Mouse (Mus musculus): ENCODE measurements around the gene Epo. TPM values are rescaled to one million over a fixed set of nuclear protein-coding genes. Genes with fewer than 3 reads are reported as not detected.

Epo gene
- total RNA-seq, 1 experiment from 2014 or later: not detected

GRCm38 (mm10) chr5:137539291-137539801 is 6.3 kb upstream of the Epo start:
- peak; percentile 59 for DNase-seq

DNA sequence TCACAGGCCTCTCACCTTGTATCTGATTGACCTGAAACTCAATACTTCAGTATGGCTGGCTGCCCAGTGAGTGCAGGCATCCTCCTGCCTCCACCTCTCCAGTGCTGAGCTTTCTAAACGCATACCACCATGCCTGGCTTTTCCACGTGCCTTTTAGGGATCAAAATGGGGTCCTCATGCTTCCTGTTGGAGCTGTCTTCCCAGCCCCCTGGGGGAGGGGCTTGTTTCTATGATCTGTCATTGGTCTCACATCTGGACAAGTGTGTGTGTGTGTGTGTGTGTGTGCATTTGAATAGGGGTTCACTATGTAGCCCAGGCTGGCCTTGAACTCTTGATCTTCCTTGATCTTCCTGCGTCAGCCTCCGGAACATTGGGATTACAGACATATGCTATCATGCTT is 4.4 kb upstream of the Epo start:
- no peak for DNase-seq

- DNase-seq: no peak
These were observed 2.3 kb upstream of the Epo start for GRCm38 (mm10) chr5:137535318-137535717.

DNA sequence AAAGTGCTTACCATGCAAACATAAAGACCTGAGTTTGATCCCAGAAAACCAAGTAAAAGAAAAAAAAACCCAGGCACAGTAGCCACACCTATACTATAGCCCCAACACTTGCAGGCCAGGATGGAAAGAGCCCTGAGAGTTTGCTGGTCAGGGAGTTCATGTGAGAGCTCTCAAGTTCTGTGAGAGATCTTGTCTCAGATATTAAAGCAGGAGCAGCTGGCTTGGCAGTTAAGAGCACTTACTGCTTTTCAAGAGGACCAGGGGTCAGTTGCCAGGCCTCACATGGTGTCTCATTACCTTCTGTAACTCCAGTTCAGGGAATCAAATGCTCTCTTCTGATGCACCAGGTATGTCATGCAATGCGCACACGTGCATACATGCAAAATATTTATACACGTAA is 1.7 kb upstream of the Epo start:
- no peak for DNase-seq

GRCm38 (mm10) chr5:137532808-137533116 is 280 bp downstream of the Epo start:
- DNase-seq: no peak

DNA sequence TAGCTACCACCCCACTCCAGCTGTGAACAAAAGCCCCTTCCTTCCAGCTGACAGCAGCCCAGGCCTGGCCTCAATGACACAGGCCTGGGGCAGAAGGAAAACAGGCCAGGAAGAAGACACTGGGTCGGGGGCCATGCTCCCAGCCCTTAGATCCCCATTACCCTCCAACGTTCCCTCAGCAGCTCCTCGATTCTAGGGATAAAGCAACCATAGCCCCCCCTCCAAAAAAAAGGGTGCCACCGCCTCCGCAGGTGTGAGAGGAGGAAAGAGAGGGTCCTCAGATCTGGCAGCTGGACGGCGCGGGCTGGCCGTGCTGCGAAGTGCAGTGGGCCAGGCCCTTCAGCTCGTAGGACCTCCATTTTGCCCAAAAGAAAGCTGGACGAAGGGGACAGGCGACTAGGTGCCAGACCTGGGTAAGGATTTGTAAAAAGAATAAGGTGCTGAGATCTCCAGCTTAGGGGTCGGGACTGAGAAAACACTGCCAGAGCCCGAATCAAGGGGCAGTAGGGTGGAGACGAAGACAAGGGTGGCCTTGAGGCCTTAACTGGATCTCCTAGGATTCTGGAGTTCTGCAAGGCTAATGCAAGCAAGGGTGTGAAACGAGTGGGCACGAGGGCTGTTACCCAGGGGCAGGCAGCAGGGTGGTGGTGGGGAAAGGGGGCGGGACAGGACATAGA is 773 bp downstream of the Epo start:
- DNase-seq: peak; percentile 51

DNA sequence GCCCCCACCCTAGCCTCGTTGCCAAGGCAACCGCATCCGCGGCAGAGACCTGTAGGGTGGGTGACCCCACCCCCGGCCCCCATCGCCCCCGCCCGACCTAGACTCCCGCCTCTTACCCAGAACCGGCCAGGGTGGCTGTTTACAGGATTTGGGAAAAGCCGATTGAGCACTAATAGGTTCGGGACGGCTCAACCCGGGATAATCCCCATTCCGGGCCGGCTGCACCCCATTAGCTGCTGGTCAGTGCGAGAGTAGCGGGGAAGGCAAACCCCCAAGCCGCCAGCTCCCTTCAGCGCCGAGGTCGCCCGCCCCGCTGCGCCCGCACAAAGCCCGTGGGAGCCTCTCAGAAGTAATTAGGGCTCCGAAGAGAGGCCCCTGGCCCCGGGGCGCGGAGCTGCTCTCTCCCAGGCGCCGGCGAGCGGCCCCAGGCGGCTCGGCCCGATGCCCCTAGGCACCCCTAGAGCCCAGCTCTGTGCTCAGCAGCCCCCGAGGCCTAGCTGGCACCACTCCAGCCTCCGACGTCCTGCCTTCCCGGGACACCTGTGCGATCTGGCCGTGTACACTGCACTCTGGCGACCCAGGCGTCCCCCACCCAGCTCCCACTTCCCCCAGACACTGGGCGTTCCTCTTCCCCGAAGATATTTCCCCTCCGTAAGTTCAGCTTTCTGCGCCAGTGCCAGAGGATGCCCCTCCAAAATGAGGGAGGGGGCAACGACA is 1.5 kb downstream of the Epo start:
- peak; percentile 82 for DNase-seq

GRCm38 (mm10) chr5:137530588-137531413 is 2.2 kb downstream of the Epo start:
- peak; percentile 82 for DNase-seq

DNA sequence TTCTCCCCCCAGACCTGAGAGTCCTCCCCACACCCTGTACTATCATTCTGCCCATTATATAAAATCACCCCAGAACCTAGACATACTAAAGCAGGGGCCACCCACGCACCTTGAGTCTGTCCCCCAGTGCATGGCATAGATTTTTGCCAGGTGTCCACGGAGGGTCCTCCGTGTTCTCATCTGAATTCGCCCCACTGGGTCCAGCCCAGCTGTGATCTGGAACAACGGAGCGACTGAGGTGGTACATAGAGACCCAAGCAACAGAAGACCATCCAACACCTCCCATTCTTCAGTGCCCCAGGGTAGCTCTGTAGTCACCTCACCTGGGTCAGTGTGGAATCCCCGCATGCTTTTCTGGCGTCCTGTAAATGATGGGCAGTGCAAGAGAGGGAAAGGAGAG is 3.0 kb downstream of the Epo start:
- no peak for DNase-seq

DNA sequence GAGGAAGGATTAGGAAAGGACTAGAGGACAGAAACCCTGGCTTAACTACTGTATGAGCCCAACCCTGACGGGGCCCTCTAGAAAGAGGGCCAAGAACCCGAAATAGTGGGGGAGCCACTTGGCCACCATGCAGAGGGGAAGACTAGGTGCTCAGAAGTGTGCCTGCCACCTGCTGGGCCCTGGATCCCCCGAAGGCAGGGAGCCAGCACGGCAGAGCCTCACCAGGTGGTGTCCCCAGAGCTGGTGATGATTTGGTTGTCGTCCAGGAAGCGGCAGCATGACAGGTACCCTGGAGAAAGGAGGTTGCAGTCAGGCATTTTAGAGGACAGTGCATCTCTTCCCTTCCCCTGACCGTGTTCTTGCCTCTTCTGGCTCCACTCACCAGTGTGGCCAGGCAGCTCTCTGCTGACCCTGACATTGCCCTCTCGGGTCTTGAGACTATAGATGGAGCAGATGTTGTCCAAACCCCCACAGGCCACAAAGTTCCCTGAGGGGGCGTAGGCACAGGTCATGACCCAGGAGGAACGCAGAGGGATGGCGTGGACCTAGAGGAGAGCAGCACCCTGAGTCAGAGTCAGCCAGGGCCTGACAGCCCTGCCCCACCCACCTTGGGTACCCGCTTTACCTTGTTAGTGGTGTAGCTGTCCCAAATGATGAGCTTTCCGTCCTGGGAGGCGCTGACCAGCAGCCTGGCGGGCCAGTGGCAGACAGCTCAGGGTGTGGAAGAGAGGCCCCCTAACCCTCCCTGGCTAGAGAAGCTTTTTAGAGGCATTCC is 3.6 kb downstream of the Epo start:
- DNase-seq: no peak

DNA sequence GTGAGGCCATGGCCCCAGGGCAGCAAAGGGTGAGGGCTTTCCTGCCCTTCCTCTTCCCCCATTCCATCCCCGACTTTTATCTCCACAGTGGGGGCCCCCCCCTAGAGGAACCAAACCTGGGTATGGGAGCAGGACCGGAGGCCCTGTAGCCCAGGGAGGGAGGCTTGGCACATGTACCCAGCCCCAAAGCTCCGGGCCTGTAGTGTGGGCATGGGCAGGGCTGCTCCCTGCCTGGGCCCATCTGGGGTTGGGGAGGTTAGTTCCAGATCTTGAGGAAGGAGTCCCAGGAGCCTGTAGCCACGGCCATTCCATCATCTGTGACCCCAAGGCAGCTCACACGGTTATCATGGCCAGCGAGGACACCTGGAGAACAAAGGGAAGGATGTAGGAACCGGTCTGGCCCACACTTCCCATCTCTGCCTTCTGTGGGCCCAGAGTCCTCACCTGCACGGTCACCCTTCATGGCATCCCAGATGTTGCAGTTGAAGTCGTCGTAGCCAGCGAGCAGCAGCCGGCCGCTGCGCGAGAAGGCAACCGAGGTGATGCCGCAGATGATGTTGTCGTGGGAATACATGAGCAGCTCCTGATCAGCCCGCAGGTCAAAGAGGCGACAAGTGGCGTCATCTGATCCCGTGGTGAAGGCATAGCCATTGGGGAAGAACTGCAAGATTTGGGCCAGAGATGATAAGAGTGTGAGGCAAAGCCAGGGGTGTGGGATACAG is 4.6 kb downstream of the Epo start:
- no peak for DNase-seq

- no peak for DNase-seq
These were observed 5.6 kb downstream of the Epo start for GRCm38 (mm10) chr5:137527413-137527812.

DNA sequence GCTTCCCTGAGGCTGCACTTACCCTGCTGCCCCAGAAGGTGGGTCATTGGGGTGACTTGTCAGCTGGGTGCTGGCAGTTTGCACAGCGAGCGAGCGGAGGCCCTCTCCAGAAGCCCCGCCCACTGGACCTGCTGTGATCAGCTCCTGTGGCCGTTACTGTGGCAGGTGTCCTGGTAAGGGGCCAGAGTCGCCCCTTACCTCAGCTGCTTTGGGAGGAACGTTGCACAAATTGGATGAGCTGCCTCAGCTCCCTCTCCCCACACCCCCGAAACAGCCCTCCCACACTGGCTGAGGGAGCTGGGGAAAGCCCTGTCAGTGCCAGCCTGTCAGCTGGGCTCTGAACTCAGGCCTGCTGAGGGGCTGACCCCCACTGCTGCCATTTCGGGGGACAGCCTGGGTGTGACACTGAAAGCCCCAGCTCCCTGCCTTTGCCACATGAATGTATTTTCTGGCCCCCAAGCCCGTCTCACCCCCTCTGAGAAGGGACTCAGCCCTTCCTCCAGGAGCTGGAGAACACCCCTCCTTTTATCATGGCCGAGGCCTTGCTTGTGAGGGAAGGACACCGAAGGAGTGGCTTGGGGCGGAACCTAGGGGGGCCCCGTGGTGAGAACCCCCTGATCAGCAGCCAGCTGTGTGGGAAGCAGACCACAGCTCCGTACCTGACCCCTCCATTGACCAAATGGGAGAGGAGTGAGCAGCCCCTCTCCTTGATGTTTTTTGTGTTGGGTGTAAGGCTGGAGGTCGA is 6.7 kb downstream of the Epo start:
- DNase-seq: peak; percentile 79

DNA sequence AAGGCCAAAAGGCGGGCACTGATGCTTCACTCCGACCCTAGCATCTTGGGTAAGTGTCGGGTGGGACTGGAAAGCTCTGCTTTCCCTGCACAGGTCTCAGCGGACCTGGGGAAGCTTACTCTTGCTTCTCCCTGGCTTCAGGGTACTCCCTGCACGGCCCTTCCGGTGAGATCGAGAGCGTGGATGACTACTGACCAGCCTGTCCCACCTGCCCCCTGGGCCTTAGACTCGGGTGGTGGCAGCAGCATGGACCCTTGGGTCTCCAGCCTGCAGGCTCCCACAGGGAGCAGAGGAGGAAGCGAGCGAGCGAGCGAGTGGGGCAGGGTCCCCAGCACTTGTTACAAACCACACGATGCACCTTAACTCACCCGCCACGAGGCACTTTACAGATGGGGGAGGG is 7.5 kb downstream of the Epo start:
- DNase-seq: no peak

DNA sequence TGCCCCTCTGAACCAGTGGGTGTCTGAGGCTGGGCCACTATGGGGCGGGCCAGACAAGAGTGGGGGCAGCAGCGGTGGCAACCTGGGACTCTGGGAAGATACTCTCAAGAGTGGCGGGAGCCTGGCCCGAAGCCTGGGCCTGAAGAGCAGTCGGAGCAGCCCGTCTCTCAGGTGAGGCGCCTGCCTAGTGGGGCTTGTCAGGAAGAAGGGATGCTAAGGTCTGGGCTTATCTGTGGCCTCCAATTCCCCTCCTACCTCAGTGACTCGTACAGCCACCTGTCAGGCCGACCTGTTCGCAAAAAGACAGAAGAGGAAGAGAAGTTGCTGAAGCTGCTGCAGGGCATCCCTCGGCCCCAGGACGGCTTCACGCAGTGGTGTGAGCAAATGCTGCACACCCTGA is 8.4 kb downstream of the Epo start:
- no peak for DNase-seq

DNA sequence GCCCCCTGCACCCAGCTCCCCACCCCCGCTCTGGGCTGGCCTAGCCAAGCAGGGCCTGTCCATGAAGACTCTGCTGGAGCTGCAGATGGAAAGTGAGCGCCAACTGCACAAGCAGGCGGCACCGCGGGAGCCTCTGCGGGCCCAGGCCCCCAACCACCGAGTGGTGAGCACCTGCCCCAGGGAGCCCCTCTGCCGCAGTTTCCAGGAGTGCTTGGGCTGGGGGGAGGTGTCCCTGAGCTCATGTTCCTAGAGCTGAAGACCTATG is 8.9 kb downstream of the Epo start:
- DNase-seq: no peak

DNA sequence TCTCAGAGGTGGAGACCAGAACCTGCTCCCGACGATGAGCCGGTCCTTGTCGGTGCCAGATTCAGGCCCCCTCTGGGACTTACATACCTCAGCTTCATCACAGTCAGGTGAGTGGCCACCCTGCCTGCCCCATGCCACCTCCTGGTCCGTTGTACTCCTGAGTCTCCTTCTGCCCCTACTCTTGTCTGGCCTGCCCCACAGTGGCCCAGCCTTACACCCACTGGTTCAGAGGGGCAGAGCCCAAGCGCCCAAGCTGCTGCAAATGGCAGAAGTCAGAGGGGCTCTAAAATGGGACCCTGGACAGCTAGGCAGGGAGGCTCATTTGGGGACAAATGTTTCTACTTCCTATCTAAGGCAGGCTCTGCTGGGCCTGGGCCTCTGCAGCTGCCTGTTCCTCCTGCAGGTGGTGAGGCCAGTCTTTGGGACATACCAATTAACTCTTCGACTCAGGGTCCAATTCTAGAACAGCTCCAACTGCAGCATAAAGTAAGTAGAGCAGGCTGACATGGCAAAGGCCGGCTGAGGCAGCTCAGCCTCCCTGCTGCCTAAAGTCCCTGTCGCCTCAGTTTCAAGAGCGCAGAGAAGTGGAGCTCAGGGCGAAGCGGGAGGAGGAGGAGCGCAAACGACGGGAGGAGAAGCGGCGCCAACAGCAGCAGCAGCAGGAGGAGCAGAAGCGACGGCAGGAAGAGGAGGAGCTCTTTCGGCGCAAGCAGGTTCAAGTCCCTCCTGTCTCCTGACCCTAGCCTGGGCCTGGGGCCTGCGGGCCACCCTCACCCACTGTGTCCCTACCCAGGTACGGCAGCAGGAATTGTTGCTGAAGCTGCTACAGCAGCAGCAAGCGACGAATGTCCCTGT is 9.4 kb downstream of the Epo start:
- no peak for DNase-seq

- no peak for DNase-seq
These were observed 10.3 kb downstream of the Epo start for GRCm38 (mm10) chr5:137522711-137523110.

DNA sequence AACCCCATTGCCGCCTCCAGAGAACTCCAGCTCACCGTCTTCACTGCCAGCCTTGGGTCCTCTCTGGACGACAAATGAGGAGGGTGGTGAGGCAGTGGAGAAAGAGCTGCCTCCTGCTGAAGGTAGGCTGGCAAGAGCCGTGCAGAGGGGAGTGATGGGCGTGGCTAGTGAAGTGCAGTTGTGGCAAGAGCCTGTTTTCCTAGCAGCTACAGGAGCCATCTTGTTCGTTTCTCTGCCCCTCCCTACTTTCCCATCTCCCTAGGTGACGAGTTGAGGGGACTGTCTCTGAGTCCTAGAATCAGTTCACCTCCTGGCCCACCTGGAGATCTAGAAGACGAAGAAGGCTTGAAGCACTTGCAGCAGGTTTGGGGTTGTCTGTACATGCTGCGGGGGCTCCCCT is 11.2 kb downstream of the Epo start:
- no peak for DNase-seq

All from adrenal gland, postnatal 14 days (tissue).